Mouse (Mus musculus): Measurements from ENCODE around the gene Iqcd.

Iqcd gene

DNA sequence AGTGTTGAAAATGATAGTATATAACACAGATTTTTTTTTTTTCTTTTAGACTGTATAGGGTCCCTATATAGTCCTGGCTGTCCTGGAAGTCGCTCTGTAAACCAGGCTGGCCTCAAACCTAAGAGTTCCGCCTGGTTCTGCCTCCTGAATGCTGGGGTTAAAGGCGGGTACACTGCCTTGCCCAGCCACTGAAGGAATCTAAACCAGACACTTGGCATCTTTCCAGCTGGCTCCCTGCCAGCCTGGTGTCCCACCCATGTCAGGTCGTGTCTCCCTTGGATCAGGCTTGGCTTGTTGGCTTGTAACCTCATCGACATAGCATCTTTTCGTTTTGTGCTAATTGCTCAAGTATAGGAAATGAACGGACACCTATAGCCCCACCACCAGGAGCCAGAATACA is 39.8 kb downstream of the Iqcd start:
- no peak for DNase-seq (ENCODE audit: inconsistent ontology term)

DNA sequence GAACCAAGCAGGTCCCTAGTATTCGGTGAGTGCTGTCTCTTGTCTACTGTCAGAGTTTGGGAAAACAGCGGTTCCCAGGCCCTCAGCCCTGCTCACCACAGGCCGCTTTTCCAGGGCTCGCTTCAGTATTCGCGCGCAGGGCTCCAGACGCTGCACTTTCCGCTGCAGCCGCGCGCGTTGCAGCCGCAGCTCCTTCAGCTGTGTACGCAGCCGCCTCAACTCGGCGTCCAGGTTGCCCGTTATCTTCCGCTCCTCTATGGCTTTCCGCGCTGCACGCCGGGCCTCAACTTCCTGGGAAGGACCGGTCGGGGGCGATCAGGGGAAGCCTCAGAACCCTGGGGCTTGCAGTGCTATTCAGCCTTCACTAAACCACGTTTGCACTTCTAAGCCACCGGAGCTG is 42.3 kb downstream of the Iqcd start:
- DNase-seq (ENCODE audit: inconsistent ontology term), result no peak

DNA sequence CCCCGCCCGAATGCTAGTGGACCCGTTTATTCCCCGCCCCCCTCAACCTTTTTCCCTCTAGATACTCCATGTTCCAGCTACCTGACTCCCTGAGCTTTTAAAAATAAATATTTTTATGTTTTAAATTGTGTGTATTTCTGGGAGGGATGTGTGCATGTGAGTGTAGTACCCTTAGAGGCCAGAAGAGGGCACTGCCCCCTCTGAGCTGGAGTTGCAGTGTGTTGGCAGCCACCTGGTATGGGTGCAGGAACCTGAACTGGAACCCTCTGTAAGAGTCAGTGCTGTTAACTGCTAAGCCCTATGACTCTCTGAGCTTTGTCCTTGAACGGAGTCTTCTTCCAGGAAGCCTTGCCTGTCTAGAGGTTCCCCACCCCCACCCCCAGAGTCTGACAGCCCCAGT is 43.1 kb downstream of the Iqcd start:
- no peak for DNase-seq (ENCODE audit: inconsistent ontology term)

DNA sequence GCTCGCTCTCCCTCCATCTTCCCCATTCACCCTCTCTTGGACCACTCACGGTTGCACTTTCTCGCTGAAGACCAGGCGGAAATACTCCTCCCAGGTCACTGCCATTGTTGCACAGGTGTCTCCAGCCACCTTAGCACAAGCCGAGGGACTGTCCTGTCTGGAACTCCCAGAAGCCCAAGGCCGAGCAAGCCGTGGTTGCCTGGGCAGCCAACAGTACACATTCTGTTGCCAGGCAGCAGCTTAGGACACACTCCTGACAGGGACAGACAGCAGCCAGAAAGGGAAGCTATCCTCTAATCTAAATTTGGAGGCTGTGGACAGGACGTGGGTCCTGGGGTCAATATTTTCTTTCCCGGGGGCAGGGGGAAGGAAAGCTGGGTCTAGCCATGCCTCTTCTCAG is 45.3 kb downstream of the Iqcd start, which contains the start of gene Cfap73:
Cfap73 (minus strand) TSS at position 105 of the 400 bp plus-strand sequence.
- no peak for DNase-seq (ENCODE audit: inconsistent ontology term)

DNA sequence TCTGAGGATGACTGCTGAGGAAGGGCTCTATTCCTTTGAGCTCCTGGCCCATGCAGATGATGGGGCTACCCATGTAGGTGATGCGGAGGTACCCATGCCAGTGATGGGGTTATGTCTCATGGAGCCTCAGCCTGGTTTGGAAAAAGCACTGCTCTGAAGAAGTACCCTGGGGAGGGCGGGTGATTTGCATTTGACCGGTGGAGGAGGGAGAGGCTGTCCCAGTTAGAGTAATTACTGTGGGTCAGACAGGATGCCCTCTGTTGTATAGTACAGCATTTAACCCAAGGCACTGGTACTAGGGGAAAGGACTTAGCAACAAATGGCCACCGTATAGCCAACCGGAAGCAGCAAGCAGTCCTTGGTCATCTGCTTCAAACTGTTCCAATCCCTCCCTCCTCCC is 46.0 kb downstream of the Iqcd start:
- DNase-seq (ENCODE audit: inconsistent ontology term), result no peak

DNA sequence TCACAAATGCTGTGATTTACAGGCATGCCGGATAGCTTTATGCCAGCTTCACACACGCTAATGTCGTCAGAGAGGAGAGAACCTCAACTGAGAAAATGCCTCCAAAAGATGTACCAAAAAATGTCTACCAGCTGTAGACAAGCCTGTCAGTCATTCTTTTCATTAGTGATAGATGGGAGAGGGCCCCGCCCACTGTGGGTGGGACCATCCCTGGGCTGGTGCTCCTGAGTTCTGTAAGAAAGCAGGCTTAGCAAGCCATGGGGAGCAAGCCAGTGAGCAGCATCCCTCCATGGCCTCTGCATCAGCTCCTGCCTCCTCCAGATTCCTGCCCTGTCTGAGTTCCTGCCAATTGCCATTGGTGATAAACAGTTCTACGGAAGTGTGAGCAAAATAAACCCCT is 46.8 kb downstream of the Iqcd start:
- no peak for DNase-seq (ENCODE audit: inconsistent ontology term)

DNA sequence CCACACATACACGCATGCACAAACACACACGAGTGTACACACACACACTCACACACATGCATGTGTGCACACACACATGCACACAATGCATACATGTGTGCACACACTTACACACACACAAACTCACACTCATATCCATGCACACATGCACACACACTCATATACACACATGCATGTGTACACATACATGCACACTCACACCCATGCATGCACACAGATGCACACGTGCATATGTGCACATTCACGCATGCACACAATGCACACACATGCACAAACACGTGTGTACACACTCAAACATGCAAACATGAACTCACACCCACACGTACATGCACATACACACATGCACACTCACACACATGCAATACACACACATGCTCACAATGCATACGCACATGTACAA is 51.3 kb downstream of the Iqcd start:
- no peak for DNase-seq (ENCODE audit: inconsistent ontology term)

DNA sequence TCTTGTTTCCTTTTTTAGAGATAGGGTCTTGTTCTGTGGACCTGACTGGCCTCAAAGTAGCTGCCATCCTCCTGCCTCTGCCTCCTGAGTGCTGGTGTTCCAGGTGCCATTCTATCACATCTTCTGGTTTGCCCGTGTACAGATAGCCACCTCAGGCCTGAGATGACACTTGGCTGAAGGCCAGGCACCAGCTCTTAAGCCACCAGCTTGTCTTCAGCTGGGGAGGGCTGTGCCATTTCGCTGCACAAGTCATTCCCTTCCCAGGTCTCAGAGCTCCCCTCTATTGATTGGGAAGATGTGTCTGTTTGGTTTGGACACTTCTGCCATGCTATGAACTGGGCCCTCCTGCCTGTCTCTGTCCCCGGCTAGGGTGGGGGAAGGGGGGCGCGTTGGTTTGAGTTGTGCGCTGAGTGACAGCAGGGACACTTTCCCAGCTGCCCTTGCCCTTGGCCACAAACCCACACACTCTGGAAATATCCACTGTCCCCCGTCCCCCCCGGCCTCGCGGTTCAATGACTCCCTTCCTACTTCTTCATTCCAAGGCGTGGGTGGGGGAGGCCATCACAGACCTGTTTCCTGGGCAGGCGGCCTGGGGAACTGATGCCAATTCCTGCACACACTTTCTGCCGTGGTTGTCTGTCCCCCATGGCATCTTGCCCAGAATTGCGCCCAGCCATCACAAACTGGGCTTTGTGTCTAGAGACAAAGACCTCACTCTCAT is 54.7 kb downstream of the Iqcd start:
- peak; percentile 92 for DNase-seq (ENCODE audit: inconsistent ontology term)

DNA sequence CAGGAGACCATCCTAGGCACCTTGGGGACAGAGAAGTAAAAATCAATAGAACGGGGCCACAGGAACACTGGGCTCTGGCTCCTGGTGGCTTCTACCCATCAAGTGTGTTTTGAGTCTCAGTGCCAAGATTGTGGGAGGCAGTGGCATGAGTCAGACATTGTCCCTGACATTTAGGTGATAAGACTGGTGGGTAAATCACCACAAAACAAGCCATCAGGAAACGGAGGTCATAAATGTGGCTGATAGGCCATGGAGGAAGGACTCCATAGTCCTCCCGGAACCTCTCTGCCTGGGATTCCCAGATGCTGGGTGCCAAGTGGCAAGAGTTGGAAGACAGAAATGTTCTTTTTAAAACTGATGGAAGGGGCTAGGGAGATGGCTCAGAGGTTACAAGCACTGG is 55.4 kb downstream of the Iqcd start:
- DNase-seq (ENCODE audit: inconsistent ontology term), result no peak

DNA sequence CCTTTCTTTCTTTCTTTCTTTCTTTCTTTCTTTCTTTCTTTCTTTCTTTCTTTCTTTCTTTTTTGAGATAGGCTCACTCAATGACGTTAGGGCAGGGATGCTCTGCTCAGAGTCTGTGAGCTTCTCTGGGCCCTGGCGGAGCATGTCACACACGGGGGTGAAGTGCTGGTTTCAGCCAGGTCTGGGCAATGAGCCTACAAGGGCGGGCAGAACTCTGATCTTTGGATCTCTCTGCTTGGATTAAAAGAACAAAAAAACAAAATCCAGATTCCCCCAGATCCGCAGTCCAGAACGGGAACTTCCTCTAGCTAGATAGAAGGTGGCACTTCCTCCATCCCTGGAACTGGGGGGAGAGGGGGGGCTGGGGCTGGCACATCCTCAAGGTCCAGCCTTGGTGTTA is 57.0 kb downstream of the Iqcd start:
- DNase-seq (ENCODE audit: inconsistent ontology term), result peak; percentile 41

DNA sequence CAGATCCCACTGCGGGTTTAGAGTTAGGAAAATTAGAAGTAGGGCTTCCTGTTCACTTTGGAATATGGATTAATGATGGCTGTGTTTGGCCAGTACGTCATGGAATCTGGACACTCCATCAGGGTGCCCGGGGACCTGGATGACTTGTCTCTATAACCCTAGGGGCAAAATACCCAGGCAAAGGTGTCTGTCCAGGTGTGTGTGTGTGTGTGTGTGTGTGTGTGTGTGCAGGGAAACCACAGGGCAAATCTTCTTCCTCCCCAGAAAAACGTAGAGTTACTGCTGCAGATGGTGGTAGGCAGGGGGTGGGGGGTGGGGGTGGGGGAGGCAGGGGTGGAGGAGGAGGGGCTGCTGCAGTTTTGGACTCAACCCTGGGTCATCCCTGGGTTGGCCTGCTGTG is 58.5 kb downstream of the Iqcd start:
- no peak for DNase-seq (ENCODE audit: inconsistent ontology term)

DNA sequence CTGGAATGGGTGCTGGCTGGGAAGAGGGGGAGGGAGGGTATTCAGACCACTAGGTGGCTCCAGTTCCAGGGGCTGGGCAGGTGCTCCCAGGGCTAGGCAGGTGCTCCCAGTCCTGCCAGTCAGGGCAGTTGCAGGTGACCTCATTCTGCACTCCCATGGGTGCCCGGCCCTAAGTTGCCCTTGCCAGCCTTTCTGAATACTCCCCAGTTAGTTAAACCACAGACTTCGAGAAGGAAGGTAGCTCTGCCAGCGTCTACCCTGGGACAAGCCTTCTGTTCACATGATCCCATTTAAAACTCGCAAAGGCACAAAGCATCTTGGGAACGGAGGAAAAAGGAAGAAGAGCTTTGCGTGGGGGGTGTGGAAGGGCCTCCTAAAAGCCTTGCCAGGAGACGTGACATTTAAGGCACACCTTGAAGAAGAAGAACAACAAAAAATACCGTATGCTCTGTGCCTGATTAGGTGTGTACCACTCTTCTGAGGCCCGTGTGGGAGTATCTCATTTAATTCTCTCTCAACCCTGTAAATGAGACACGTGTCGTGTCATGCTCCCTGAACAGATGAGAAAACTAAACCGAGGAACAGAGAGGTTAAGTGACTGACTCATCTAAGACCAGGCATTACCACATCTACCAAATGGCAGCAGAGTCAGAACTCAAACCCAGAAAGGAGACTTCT is 59.1 kb downstream of the Iqcd start:
- DNase-seq (ENCODE audit: inconsistent ontology term), result no peak

DNA sequence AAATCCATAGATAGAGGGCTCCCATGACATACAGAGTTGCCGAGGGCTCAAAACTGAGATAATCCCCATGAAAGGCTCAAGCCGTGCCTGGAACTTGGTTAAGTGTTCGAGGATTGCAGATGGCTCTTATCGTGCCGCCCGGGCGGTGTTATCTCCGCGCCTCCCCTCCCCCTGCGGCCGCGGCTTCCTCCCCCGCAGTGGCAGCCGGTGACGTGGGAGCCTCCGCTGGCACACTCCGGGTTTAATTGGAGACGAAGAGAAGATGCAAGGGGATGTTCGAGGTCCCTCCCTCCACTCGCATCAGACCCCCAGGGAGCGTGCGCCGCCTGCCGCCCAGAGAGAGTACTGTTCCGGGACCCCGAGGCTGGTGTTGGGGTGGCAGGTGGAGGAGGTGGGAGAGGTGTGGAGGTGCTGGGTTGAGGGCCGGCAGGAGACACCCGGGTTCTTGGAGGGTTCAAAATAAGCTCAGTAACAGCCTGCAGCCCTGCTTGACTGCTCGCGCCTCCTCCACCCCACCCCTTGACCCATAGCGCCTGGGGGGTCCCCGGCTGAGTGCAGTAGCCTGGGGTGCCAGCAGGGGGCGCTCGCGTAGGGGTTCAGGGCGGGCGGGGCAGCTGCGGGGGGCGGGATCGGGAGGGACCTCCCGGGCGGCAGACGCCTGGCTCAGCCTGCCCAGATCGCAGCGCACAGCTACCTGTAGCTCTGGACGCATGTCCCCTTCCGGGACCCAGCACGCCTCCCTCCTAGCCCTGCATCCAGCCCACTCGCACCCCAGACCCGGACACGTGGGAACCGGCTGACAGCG is 60.0 kb downstream of the Iqcd start, which contains the start of gene Rasal1:
Rasal1 (plus strand) TSS at position 244 of the 805 bp plus-strand sequence.
- DNase-seq (ENCODE audit: inconsistent ontology term), result peak; percentile 62

DNA sequence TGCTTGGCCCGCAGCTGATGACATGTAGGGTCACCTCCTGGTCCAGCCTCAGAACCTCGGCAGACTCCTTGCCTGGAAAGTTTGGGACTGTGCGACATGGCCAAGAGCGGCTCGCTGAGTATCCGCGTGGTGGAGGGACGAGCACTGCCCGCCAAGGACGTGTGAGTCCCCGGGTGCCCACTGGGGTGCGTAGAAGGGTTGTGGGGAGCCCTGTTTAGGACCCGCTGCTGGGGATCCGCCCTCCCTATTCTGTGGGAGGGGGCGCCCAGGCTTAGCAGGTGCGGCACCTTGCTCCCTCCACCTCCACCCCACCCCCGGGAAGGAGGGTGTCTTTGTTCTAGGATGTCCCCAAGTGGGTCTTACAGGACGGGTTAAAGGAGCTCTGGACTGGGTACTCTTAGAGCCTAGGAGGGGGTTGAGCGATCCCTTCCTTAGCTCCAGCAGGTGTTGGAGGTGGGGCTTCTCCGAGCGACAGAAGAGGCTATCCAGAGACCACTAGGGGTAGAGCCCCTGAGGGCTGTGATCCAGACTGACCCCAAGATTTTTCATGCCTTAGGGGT is 60.6 kb downstream of the Iqcd start:
- DNase-seq (ENCODE audit: inconsistent ontology term), result peak; percentile 31

DNA sequence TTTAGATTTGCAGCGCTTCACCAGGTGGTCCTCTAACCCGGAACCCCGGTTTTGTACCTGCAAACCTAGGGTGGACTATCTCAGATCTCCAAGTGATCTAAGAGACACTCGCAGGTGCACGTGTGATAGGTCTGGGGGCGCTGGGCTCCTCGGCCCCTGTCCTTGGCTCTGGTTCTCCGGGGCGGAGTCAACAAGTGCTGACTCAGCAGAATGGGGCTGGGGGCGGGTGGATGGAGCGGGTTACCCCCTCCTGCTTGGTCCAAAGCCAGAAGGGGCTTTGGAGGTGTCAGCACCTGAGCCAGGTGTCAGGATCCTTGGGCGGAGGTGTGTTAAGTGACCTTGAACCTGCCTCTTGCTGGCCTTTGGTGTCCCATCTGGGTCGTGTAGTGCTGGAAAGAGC is 61.1 kb downstream of the Iqcd start:
- no peak for DNase-seq (ENCODE audit: inconsistent ontology term)

DNA sequence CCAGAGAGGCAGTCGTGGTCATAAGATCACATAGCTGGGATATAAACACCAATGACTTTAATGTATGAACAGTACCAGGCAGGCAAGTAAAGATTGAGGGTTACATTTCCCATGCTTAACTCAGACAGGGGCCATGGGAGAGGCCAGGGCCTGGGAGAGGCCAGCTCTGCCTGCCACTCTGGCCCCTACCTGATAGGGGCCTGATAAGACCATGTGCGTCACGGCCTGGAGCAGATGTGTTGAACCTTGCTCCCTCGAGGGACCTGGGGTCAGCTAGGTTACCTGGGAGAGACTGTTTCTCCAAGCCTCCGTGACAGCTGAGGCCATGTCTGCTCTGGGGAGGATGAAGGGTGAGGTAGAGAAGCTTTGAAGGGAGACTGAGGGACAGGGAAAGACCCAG is 62.4 kb downstream of the Iqcd start:
- no peak for DNase-seq (ENCODE audit: inconsistent ontology term)

DNA sequence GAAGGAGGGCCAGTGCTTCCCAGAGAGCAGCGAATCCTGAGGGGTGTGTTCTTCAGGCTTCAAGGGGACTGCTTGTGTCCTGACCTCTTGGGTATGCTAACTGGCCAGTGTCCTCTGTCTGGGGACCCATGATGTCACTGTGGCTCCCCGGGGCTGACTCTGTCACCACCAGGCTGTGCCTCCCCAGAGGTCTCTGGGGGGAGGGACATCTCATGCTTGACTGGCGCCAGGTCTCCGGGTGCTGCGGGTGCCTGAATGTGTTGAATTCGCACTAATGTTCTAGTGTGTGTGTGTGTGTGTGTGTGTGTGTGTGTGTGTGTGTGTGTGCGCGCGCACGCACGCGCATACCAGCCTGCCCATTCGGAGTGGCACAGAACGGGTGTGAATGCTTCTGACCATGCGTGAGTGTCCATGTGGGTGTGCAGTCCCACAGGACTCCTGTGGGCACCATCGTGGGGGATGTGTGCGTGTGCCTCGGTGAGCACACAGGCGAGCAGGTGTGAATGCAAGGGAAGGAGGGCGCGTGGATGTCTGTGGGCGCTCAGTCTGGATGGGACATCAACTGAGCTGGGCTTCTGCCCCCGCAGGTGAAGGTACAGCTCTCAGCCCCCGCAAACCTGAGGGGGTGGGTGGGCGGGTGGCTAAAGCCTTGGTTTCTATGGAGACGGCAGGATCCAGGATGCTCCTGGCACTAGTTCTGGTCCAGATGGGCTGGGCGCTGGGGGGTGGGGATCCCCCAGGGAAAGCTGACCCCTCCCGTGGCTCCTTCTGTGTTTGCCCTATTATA is 64.3 kb downstream of the Iqcd start:
- no peak for DNase-seq (ENCODE audit: inconsistent ontology term)

DNA sequence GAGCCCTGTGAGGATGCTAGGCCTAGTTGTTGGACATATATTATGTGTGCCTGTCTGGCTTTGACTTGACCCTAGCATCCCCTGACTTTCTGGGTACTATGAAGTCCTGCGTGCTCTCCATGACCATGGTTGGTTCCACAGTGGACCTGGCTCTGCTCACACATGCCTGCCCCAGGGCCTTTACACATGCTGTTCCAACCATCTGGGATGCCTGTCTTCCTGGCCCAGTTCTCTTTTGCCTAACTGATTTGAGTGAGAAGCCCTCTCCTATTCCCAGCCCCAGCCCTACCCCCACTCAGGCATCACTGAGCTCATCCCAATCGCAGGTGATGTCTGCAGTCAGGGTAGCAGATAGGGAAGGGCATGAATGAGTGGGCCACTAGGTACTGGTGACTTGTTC is 65.1 kb downstream of the Iqcd start:
- no peak for DNase-seq (ENCODE audit: inconsistent ontology term)

DNA sequence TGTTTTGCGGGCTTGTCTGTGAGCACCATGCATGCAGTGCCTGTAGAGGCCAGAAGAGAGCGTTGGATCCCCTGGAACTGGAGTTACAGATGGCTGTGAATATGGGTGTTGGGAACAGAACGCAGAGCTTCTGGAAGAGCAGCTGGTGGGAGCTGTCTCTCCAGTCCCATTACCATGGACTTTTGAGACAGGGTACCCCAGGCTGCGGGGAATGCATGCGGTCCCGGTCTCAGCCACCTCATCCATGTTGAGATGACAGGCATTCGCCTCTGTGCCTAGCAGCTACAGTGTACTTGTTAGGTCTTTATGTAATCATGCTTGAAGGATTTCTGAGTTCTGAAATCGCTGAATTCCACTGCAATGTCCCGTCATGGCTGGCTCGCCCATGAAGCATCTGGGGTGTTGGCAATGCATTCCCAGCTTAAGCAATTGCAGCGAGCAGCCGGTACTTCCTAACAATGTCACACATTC is 67.5 kb downstream of the Iqcd start:
- peak; percentile 55 for DNase-seq (ENCODE audit: inconsistent ontology term)

Data from Muller cell, postnatal 12 days (primary cell).